Mouse (Mus musculus) heart, embryonic 11.5 days (tissue): ENCODE results near the gene Eomes. TPM values are rescaled to one million over a fixed set of nuclear protein-coding genes. Genes with fewer than 3 reads are reported as not detected.

ENCODE experiments used
- ATAC-seq: fragments of 200-750 bp; cut with Nextera tagmentation; replicated peaks from 2 replicates; pipeline ENCODE4 v1.8.0; 2017; ENCODE audit warnings: moderate library complexity; ENCODE audit not compliant: insufficient number of reproducible peaks, low FRiP score, low TSS enrichment
- H3K27ac ChIP-seq: fragments of 300-500 bp; sonication (generic); 2 replicates; pipeline ENCODE4 v1.5.1; 2014; ENCODE audit warnings: mild to moderate bottlenecking, low read depth, low read length
- H3K27me3 ChIP-seq: fragments of 300-500 bp; sonication (generic); 2 replicates; pipeline ENCODE4 v1.6.1; 2014; ENCODE audit warnings: mild to moderate bottlenecking, low read length, mixed read lengths; ENCODE audit not compliant: control insufficient read depth, insufficient read depth
- H3K36me3 ChIP-seq: fragments of 300-500 bp; sonication (generic); 2 replicates; pipeline ENCODE4 v1.6.1; 2014; ENCODE audit warnings: mild to moderate bottlenecking, low read length, moderate library complexity, mixed read lengths; ENCODE audit not compliant: control insufficient read depth, insufficient read depth
- H3K4me1 ChIP-seq: fragments of 300-500 bp; sonication (generic); 2 replicates; pipeline ENCODE4 v1.6.1; 2014; ENCODE audit warnings: low read length; ENCODE audit not compliant: control insufficient read depth, insufficient read depth
- H3K4me2 ChIP-seq: fragments of 300-500 bp; sonication (generic); 2 replicates; pipeline ENCODE4 v1.6.1; 2014; ENCODE audit warnings: mild to moderate bottlenecking, moderate library complexity
- H3K4me3 ChIP-seq: fragments of 300-500 bp; sonication (generic); 2 replicates; pipeline ENCODE4 v1.5.1; 2014; ENCODE audit warnings: low read depth, low read length
- H3K9ac ChIP-seq: fragments of 300-500 bp; sonication (generic); 2 replicates; pipeline ENCODE4 v1.6.1; 2014; ENCODE audit warnings: mild to moderate bottlenecking, low read depth, low read length, moderate library complexity
- H3K9me3 ChIP-seq: fragments of 300-500 bp; sonication (generic); replicated peaks from 2 replicates; pipeline ENCODE4 v1.6.1; 2016; ENCODE audit warnings: low read length; ENCODE audit not compliant: control insufficient read depth
- WGBS: fragments of 180-500 bp; shearing (Covaris S2); extraction: QIAGEN DNeasy Blood & Tissue Kit; methylation state at CpG from one replicate; pipeline ENCODE4 v1.1.7; 2014; ENCODE audit not compliant: insufficient replicate concordance; 5-methylcytosine and 5-hydroxymethylcytosine counted together
- polyA plus RNA-seq: library from polyadenylated mRNA; unstranded; fragments of >200 nt; fragmentation: Nextera tagmentation; extraction: Ambion mirVana; gene quantifications from 2 replicates; pipeline ENCODE4 v1.2.1, GENCODE M21; 2014

Gene Eomes
- polyA plus RNA-seq, 1 experiment from 2014 or later = 0.17 TPM

DNA sequence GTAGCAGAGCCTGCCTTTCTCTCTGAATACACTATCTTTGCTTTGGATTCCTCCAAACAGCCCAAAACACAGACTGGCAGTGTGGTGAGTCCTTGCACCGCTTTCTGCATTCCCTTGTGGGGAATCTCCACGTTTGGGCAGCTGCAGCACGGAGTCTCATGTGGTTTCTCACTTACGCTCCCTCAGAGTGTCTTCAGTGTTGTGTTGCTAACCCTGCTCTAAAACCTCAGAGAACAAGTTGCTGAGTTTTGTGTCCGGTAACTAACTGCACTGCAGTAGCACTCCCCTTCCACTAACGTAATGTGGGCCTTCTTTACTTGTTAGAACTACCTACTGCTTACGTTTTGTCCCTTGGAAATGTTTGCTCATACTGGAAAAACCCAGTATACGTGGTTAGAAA, 41.1 kb downstream of the Eomes start:
- peak overlapping the region; percentile 3; the same call in 1 of the 2 replicates for H3K4me2 ChIP-seq
- ATAC-seq = no peak
- no peaks in the 10 kb centered on the region for H3K27me3 ChIP-seq
- 57% methylated on average over 8 of the region's 8 CpGs for WGBS
- H3K36me3 ChIP-seq = peaks cover 8% of the 10 kb centered on the region
- peak overlapping the region; percentile 25; the same call in 1 of the 2 replicates for H3K27ac ChIP-seq
- H3K4me1 ChIP-seq = peaks cover 46% of the 10 kb centered on the region
- H3K9ac ChIP-seq = no peak overlapping the region
- no peak overlapping the region for H3K4me3 ChIP-seq
- no peaks in the 10 kb centered on the region for H3K9me3 ChIP-seq

DNA sequence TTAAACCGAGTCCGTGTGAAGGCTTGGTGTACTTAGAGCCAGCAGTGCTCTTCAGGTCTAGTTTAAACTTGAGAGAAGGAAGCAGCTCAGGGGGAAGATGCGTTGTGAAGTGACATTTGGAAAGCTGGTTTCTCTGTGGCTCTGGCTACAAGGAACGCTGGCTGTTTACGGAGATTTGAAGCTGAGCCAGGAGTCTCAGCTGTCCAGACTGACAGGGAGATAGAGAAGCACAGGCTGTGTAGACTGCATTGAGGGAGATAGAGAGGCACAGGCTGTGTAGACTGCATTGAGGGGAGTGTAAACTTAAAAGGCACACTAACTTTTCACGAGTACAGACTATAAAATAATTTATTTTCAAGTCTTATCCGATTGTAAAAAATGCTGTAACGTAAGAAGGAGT, 42.0 kb downstream of the Eomes start:
- Histone ChIP-seq H3K4me3 (no peak overlapping the region), H3K4me1 (peaks cover 46% of the 10 kb centered on the region), H3K36me3 (peaks cover 6% of the 10 kb centered on the region), H3K27me3 (no peaks in the 10 kb centered on the region), H3K9me3 (no peaks in the 10 kb centered on the region), H3K4me2 (peak overlapping the region; percentile 49), H3K9ac (0 out of 2 replicates have a peak overlapping the region, but pooled peaks have one; percentile 43), H3K27ac (peak overlapping the region; percentile 50)
- WGBS = 35% methylated on average over 8 of the region's 8 CpGs
- ATAC-seq = no peak

DNA sequence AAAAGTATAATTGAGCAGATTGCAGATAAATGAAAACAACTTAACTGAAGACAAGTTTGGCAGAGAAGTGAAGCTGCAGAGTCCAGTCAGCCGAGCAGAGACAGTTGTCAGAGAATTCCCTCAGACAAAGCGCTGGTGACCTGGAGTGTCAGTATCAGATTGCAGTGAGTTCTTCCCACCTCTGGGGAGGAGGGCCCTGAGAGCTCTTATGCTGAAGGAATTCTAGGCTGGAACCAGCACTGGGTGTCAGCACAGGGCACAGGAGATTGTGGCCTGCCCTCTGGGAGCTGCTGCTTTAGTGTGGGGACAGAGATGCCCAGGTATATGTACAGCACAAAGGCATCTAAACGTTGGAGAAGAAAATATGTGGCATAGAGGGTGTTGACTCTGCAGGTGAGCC, 42.8 kb downstream of the Eomes start:
- no peaks in the 10 kb centered on the region for H3K36me3 ChIP-seq
- no peaks in the 10 kb centered on the region for H3K9me3 ChIP-seq
- H3K4me1 ChIP-seq = peaks cover 42% of the 10 kb centered on the region
- no peaks in the 10 kb centered on the region for H3K27me3 ChIP-seq
- WGBS = 20% methylated on average over 3 of the region's 3 CpGs
- H3K4me2 ChIP-seq = no peak overlapping the region
- peak overlapping the region; percentile 22; the same call in 1 of the 2 replicates for H3K9ac ChIP-seq
- ATAC-seq = no peak
- no peak overlapping the region for H3K4me3 ChIP-seq
- peak overlapping the region; percentile 59 for H3K27ac ChIP-seq

DNA sequence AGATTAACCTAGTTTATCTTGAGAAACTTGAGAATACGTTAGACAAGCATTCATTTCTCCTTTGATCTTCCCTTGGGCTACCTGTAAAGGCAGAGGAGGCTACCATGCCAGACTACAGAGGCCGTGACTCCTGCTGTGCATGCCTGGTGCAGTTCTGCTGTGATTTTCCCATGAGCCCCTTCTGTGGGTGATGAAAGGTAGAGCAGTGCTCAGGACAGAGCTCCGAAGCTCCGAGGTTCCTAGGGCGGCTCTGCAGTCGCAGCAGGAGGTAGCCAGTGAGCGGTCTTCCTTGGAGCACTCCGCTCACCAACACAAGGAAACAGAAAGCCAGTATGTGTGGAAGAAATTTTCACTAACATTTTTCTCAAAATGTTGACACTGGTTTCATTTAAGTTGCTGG, 43.6 kb downstream of the Eomes start:
- Histone ChIP-seq H3K36me3 (peaks cover 3% of the 10 kb centered on the region; the same call in 1 of the 2 replicates), H3K27ac (no peak overlapping the region), H3K9me3 (no peaks in the 10 kb centered on the region), H3K4me3 (no peak overlapping the region), H3K4me2 (no peak overlapping the region), H3K9ac (no peak overlapping the region), H3K27me3 (no peaks in the 10 kb centered on the region), H3K4me1 (peaks cover 39% of the 10 kb centered on the region)
- WGBS = 54% methylated on average over 8 of the region's 8 CpGs
- no peak for ATAC-seq

DNA sequence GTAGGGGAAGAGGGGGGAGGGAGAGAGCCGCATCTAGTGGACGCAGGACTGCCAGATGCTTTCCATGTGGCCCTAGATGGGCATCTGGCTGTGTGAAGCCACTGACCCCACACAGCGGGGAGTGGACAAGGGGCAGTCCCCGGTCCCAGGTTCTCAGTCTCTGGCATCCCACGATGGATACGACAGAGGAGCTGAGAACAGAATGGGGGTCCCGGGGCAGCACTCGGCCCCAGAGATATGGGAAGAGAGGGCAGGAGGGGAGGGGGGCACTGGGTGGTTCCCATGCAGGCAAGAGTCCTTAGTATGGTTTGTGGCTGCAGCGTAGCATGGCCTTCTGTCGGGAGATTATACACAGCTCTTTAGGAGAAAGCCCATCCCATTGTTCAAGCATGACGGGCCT, 45.7 kb downstream of the Eomes start:
- H3K27ac ChIP-seq = peak overlapping the region; percentile 65
- H3K9me3 ChIP-seq = no peaks in the 10 kb centered on the region
- 0 out of 2 replicates have a peak overlapping the region, but pooled peaks have one; percentile 11 for H3K4me2 ChIP-seq
- WGBS = 73% methylated on average over 11 of the region's 11 CpGs
- no peak overlapping the region for H3K4me3 ChIP-seq
- H3K36me3 ChIP-seq = peaks cover 12% of the 10 kb centered on the region
- no peaks in the 10 kb centered on the region for H3K27me3 ChIP-seq
- H3K9ac ChIP-seq = no peak overlapping the region
- ATAC-seq = no peak
- peaks cover 30% of the 10 kb centered on the region for H3K4me1 ChIP-seq

DNA sequence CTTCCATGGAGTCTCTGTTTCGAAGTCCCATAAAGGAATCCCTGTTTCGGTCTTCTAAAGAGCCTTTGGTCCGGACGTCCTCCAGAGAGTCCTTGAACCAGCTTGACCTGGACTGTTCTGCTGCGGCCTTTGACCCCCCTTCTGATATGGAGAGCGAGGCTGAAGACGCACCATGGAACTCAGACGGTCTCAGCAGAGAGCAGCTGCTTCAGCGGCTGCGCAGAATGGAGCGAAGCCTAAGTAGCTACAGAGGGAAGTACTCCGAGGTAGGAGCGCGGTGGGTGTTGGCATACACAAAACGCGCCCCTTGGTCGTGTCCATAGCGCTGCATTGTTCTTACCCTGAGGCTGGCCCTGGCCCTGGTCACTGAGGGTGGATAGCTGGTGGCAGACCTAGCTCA, 49.0 kb downstream of the Eomes start:
- H3K36me3 ChIP-seq = peaks cover 23% of the 10 kb centered on the region
- H3K9ac ChIP-seq = no peak overlapping the region
- WGBS = 84% methylated on average over 18 of the region's 18 CpGs
- H3K4me1 ChIP-seq = peaks cover 8% of the 10 kb centered on the region
- no peak overlapping the region for H3K4me3 ChIP-seq
- H3K27ac ChIP-seq = no peak overlapping the region
- no peaks in the 10 kb centered on the region for H3K9me3 ChIP-seq
- H3K4me2 ChIP-seq = no peak overlapping the region
- H3K27me3 ChIP-seq = no peaks in the 10 kb centered on the region
- no peak for ATAC-seq

DNA sequence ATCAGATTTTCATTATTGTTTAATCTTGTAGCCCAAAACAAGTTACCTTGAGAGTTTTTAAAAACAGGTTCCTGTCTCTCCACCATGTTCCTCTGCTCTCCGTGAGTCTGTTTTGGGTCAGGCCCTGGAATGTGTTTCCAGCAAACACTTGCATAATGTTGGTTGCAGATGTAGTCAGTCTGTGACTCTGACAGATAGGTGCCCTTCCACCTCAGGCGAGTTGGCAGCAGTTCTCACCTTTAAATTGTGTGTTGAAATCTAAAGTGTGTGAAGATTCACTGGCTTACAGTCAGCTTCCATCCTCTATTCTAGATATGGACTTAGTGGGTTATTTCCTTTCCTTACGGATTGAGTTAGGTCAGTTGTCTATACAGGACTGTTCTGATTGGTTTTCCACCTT, 51.8 kb downstream of the Eomes start:
- no peak overlapping the region for H3K9ac ChIP-seq
- peaks cover 30% of the 10 kb centered on the region for H3K36me3 ChIP-seq
- H3K27ac ChIP-seq = no peak overlapping the region
- H3K9me3 ChIP-seq = no peaks in the 10 kb centered on the region
- ATAC-seq = no peak
- no peaks in the 10 kb centered on the region for H3K4me1 ChIP-seq
- H3K27me3 ChIP-seq = no peaks in the 10 kb centered on the region
- H3K4me2 ChIP-seq = no peak overlapping the region
- 76% methylated on average over 3 of the region's 3 CpGs for WGBS
- H3K4me3 ChIP-seq = no peak overlapping the region

DNA sequence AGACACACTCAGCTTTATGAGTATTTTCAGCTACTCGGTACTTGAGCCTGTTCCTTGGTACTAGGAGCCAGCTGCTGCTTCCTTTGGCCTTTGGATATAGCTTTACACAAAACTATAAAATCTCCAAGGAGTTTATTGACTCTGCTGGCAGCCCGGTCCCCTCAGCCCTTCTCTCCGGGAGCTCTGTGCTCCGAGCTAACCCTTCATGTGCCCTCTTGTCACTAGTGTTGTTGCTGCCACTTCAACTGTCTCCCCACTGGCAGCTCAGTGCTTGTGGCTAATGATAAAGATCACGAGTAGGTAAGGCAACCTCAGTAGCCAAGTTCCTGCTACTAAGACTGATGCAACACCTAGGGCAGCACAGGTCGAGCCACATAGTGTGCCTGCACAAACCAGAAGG, 52.7 kb downstream of the Eomes start:
- H3K9me3 ChIP-seq = no peaks in the 10 kb centered on the region
- no peak overlapping the region for H3K4me3 ChIP-seq
- H3K4me2 ChIP-seq = no peak overlapping the region
- 80% methylated on average over 6 of the region's 6 CpGs for WGBS
- peaks cover 35% of the 10 kb centered on the region for H3K36me3 ChIP-seq
- ATAC-seq = no peak
- H3K9ac ChIP-seq = no peak overlapping the region
- no peaks in the 10 kb centered on the region for H3K27me3 ChIP-seq
- no peak overlapping the region for H3K27ac ChIP-seq
- H3K4me1 ChIP-seq = no peaks in the 10 kb centered on the region

DNA sequence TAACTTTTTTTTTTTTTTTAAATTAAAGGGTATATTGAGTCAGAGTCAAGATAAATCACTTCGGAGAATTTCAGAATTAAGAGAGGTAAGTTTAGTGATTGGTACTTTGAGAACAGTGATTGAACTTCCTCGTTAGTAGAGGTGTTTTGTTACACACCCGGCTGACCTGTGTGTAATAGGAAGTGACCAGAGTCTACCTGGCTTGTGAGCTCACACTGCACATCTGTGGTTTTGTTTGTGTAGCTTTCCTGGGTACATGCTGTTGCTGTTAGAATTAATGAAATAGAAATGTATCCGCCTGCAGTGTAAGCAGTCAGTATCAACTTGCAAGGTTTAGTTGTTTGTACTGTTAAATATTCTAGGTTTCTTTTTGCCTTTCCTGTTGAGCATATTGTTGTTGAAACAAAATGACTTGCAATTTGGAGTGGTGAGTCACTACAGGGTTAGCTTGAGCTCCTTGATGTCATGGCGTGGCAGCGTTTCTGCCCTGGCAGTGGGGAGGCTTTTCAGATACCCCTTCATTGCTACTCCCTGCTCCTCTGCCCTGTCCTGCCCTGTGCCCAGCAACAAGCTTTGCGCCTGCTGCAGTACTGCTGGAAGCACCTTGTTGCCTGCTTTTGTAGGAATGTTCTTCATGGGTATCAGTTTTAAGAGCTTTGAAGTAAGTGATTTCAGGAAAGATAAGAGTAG, 54.6 kb downstream of the Eomes start:
- 92% methylated on average over 7 of the region's 7 CpGs for WGBS
- no peak for ATAC-seq
- Histone ChIP-seq H3K4me2 (no peak overlapping the region), H3K9ac (no peak overlapping the region), H3K4me3 (no peak overlapping the region), H3K4me1 (no peaks in the 10 kb centered on the region), H3K36me3 (peaks cover 42% of the 10 kb centered on the region), H3K27ac (no peak overlapping the region), H3K9me3 (no peaks in the 10 kb centered on the region), H3K27me3 (no peaks in the 10 kb centered on the region)
